Mouse (Mus musculus): Measurements from ENCODE around the gene 2200002D01Rik.
A peak's percentile ranks its signal among the peaks of the same experiment; 100 is the strongest.
"Not testable (repeated sequence)": the region's sequence is repeated elsewhere in the genome, so short reads cannot be mapped to it uniquely, and the experiment has no call there.

Gene 2200002D01Rik

DNA sequence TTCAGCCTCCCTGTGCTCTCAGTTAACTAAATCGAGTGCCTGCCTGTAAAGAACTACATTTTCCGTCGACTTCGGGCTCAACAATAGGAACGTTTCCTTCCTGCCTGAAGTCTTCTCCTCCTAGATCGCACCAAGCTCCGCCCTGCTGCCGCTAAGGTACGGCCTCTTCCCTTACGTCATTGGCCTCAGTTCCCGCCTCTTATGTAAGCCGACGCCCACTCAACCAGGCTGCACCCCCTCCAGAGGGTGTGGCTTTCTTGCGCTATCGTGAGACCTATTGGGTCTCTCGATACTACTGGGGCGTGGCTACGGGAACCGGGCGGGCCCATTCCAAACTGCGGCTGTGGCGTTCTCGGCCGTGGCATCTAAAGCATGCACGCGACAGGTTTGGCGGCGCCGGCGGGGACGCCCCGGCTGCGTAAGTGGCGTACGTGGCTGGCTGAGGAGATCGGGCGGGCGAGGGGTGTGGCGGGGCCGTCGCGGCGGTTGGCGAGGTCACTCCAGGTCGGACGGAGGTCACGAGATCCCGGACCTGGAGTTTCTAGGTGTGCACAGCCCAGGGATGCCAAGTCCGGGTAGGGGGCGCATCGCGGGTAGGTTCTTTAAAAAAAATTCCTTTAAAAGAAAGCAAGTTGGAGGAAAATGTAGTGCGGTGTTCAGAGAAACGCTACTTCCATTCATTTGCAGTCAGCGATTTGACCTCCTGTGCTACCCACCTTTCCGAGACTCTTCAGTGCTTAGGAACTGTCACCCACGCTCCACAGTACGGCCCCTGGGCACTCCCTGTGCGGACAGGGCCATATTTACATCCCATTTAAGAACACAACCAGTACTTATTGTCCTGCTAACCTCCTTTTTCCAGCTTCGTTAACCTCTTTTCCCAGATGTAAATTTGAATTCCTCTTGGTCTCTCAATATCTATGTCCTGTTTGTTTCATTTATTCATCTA is 10.0 kb downstream of the 2200002D01Rik start, which contains the start of gene Yif1b:
Gene Yif1b (plus strand): TSS at position 311 of the 949 bp plus-strand sequence.
- peak; percentile 98 for DNase-seq (ENCODE audit: low read depth, low spot score)

DNA sequence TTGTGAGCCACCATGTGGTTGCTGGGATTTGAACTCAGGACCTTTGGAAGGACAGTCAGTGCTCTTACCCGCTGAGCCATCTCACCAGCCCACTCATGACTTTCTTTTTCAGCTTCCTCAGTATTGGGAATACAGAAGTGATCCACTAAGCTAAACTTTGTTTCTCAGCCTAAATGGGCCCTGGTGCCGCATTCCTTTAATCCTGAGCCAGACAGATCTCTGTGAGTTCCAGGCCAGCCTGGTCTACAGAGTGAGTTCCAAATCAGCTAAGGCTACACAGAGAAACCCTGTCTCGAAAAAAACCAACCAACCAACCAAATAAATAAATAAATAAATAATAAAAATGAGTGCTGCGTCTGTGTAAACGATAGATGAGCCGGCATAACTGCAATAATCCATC is 10.7 kb downstream of the 2200002D01Rik start:
- not testable (repeated sequence) for DNase-seq (ENCODE audit: low read depth, low spot score)

DNA sequence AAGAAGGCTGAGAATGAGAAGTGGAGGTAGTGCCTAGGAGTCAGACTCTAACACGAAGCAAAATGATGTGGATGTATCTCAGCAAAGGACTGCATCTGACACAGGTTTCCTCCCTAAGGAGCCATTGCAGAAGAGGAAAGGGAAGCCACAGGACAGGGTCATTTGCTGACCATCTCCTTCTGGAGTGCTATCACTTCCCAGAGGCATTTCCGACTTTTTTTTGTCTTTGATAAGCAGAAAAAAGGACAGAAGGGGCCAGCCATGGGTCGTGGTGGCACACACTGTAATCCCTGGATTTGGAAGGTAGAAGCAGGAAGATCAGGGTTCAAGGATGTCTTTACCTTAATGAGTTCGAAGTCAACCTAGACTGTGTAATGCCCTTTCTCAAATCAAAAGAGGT is 11.7 kb downstream of the 2200002D01Rik start:
- DNase-seq (ENCODE audit: low read depth, low spot score), result no peak

DNA sequence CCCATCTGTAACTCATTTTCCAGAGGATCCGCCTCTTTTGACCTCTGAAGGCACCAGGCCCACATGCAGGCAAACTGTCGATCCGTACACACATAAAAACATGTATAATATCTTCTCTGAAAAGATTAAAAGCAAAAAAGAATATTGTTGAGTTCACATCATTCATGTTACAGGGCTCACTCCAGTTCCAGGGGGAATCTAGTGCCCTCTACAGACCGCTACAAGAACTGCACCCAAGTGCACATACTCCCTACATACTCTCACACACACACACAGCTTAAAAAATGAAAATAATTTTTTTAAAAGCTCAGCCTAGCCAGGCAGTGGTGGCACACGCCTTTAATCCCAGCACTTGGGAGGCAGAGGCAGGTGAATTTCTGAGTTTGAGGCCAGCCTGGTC is 13.6 kb downstream of the 2200002D01Rik start:
- no peak for DNase-seq (ENCODE audit: low read depth, low spot score)

DNA sequence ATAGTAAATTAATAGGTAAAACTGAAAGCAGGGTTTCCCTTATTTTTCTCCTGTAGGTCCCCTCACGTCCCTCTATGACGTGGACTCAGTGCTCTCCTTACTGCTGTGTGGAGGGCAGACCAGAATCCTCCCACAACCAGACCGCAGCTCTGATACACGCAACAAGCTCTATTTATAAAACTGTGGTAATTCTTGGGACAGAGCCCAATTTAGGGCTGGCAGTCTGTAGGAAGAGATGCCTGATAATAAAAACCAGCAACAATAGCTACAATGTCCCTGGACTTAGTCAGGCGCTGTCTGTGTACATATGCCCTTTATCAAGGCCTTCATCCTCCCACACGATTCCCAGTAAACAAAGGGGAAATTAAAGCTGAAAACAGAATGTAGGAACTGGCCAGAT is 14.5 kb downstream of the 2200002D01Rik start:
- DNase-seq (ENCODE audit: low read depth, low spot score), result no peak

DNA sequence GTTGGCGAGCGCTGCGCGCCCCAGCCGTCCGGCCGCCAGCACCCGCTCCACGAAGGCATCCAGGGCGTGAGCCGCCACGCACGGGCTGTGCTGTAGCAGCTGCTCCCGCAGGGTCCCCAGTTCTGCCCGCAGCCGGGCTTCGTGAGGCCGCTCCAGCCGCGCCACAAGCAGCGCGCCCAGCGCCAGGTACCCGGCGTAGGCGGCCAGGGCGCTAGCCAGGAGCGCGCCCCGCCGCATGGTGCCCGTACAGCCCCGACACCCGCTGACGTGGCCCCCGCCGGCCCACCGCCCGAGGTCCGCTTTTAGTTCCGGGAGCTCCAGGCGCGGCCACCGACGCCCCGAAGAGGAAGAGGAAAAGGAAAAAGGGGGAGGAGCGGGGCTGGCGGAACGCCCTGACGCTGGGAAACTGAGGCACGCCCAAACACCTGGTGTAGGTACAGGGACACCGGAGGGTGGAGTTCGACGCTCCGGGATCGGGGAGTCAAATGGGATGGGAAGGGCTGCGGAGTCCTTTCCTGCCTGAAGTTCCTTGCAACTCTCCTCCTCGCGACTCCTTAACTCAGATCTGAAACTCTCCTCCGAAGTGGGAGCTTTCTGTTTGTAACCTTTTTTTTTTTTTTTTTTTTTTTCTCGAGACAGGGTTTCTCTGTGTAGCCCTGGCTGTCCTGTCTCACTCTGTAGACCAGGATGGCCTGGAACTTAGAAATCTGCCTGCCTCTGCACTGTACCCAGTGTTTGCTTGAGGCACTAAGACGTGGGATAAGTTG is 15.8 kb downstream of the 2200002D01Rik start, which contains the start of gene Kcnk6:
Gene Kcnk6 (minus strand): TSS at position 269 of the 767 bp plus-strand sequence.
- DNase-seq (ENCODE audit: low read depth, low spot score), result no peak

DNA sequence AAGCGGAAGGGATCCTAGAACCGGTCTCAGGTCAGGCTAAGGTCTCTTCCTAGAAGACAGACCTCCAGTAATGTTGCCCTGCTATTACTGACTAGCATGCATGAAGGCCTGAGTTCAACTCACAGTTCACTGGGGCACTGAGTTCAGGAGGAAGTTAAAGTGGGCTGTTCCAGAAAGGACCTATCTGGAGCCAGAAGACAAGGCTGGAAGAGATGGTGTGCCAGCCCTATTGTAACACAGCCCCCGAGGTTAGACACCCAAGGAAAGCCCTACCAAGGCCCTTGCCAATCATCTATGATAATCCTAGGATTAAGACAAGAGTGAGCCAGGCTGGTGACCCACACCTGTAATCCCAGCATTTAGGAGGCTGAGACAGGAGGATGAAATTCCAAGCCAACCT is 16.7 kb downstream of the 2200002D01Rik start:
- DNase-seq (ENCODE audit: low read depth, low spot score), result no peak

DNA sequence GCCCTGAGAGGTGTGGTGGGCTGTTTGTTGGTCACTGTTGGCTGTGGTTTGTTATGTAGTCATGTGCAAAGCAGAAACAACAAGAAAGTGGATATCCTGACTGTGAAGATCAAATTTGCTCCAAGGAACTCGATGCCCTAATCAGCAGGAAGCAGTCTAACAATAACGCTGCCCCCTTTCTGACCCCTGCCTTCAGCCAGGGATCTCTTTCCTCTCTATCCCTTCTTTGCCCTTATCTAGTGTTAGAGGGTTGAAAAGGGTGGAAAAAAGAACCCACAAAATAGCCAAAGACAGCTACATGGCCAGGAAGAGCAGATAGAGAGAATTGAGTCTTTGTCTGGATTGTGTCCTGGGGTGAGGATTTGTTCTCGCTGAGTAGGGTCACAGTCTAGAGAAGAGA is 17.7 kb downstream of the 2200002D01Rik start:
- DNase-seq (ENCODE audit: low read depth, low spot score), result no peak

DNA sequence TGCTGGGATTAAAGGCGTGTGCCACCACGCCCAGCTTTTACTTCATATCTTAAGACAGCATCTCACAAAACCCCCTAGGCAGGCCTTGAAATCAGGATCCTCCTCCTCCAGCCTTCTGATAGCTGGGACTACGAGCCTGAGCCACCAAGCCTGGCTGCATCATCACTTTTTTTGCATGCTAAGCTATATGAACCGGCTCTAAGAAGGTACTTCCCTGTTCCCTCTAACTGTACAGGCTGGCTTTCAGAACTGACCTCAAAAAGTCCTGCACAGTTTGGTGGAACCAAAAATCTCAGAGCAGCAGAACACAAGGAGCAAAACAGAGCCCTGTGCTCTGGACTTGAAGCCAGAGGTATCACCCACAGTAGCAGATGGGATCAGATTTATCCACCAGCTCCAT is 20.1 kb downstream of the 2200002D01Rik start:
- DNase-seq (ENCODE audit: low read depth, low spot score), result no peak

DNA sequence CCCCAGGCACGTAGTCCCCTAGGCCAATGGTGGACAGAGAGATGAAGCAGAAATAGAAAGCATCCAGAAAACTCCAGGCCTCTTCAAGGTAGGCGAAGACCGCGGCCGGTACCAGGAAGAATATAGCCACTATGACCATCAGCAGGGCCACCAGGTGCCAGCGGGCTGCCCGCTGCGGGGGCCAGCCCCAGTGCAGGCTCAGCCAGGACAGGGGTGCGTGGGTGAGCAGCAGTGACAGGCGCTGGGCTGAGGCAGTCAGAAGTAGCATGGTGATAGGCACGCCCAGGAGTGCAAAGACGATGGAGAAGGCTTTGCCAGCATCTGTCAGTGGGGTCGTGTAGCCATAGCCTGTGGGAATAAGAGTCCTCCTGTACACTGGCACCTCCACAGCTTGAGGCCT is 22.7 kb downstream of the 2200002D01Rik start:
- no peak for DNase-seq (ENCODE audit: low read depth, low spot score)

DNA sequence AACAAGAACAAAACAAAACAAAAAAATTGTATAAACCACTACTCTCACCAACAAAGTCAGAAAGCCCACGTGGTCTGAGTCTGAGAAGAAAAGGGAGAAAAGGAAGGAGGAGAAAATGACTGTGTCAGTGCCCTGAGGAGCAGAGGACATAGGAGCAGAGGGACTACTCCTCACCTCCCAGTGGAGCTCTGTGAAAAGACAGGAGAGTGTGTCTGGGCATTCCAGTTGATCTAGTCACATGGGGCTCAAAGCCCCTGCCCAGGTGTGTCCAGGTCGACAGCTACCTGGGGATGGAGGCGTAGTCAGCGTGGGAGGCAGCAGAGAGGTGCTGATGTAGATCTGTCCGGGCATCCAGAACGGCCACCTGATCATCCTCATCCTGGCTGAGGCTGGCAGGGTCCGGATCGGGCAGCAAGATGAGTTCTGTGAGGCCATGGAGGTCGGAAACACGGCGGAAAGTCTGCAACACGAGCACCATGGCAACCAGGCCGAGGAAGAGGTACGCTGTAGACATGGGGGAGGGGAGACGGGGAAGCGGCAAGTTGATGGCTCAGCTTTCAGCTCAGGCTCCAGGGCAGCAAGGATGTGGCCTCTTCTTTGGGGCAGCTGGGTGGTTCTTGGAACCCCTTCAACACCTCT is 23.4 kb downstream of the 2200002D01Rik start:
- DNase-seq (ENCODE audit: low read depth, low spot score), result no peak

DNA sequence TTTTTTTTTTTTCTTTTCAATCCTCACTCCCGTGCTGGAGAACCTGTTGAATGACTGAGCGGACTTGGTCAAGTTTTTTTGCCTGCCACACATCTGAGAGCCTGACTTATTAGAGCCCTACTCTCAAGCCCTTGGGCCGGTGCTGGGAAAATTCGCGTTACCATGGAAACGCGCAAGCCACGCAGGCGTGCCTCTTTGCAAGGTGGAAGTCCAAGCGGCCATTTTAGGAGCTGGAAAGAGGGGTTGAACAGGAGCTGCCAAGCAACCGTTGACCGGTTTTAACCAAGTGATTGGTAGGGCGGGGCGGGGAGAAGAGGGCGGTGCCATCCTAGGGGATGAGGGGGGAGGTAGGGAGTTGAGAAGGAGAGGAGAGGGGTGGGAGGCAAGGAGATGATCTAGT is 33.4 kb downstream of the 2200002D01Rik start:
- DNase-seq (ENCODE audit: low read depth, low spot score), result no peak

DNA sequence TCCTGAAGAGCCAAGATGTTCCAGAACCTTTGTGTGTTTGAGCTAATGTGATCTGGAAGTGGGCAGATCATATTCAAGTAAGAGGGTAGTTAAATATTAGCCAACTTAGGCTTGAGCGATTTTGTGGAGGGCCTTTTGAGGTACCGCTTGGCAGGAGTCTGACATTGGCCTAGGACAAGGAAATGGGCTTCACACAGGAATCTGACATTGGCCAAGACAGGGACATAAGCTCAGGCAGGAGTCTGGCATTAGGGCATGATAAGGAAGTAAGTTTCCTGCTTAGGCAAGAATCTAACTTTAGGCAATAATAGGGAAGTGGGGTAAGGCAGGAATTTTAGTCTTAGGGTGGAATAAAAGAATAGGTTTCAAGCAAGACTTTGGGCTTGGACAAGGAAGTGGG is 34.0 kb downstream of the 2200002D01Rik start:
- DNase-seq (ENCODE audit: low read depth, low spot score), result no peak

DNA sequence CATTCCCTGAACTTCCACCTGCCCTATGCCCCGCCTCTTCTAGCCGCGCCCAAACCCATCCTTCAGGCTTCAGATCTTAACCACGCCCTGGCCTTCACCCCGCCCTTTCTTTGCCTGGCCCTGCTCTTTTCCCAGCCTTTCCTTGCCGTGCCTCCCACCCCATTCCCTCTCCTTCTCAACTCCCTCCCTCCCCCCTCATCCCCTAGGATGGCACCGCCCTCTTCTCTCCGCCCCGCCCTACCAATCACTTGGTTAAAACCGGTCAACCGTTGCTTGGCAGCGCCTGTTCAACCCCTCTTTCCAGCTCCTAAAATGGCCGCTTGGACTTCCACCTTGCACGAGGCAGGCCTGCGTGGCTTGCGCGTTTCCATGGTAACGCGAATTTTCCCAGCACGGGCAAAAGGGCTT is 34.6 kb downstream of the 2200002D01Rik start, which contains the start of gene Catsperg1:
Gene Catsperg1 (minus strand): TSS at position 361 of the 408 bp plus-strand sequence.
- DNase-seq (ENCODE audit: low read depth, low spot score), result no peak

DNA sequence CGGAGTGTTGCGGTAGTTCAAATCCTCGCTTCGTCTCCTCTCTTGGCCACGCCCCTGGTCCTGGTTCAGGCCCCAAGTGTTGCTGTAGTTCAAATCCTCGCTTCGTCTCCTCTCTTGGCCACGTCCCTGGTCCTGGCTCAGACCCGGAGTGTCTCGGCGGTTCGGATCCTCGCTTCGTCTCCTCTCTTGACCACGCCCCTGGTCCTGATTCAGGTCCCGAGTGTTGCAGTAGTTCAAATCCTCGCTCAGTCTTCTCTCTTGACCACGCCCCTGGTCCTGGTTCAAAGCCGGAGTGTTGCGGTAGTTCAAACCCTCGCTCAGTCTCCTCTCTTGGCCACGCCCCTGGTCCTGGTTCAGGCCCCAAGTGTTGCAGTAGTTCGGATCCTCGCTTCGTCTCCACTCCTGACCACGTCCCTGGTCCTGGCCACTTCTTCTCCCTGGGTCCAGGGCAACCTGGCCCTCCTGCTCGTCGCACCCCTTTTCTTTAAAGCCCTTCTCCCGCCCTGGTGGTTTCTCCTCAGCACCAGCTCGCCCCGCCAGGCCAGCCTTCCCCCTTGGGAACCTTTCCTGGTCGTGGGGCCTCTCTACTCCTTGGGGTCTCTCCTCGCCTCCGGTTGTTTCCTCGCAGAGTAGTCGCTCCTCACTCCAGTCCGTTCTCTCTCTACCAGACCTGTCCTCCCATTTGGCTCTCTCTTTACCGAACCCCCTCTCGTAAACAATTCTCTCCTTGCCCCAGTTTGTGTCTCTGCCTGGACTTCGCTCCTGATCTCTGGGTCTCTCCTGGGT is 35.3 kb downstream of the 2200002D01Rik start:
- not testable (repeated sequence) for DNase-seq (ENCODE audit: low read depth, low spot score)

DNA sequence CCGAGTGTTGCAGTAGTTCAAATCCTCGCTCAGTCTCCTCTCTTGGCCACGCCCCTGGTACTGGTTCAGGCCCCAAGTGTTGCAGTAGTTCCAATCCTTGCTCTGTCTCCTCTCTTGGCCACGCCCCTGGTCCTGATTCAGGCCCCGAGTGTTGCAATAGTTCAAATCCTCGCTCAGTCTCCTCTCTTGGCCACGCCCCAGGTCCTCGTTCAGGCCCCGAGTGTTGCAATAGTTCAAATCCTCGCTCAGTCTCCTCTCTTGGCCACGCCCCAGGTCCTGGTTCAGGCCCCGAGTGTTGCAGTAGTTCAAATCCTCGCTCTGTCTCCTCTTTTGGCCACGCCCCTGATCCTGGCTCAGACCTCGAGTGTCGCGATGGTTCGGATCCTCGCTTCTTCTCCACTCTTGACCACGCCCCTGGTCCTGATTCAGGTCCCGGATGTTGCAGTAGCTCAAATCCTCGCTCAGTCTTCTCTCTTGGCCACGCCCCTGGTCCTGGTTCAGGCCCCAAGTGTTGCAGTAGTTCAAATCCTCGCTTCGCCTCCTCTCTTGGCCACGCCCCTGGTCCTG is 36.0 kb downstream of the 2200002D01Rik start:
- no peak for DNase-seq (ENCODE audit: low read depth, low spot score)

DNA sequence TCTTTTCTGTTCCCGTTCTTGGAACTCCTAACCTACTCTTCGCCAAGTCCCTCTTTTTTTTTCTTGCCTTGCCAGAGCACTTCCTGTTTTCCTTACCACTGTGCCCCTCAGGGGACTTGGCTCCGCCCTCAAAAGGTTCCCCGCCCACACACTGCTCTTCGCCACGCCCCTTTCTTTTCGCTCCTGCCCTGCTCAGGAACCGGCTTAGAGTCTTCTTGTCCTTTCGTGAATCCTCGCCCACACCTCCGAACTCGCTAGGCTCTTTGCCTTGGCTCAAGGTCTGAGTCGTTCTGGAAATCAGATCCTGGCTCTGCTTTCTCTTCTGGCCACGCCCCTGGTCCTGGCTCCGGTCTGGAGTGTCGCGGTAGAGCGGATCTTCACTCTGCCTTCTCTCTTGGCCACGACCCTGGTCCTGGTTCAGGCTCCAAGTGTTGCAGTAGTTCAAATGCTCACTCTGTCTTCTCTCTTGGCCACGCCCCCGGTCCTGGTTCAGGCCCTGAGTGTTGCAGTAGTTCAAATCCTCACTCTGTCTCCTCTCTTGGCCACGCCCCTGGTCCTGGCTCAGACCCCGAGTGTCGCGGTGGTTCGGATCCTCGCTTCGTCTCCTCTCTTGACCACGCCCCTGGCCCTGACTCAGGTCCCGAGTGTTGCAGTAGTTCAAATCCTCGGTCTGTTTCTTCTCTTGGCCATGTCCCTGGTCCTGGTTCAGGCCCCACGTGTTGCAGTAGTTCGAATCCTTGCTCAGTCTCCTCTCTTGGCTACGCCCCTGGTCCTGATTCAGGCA is 36.7 kb downstream of the 2200002D01Rik start:
- DNase-seq (ENCODE audit: low read depth, low spot score), result peak; percentile 63

DNA sequence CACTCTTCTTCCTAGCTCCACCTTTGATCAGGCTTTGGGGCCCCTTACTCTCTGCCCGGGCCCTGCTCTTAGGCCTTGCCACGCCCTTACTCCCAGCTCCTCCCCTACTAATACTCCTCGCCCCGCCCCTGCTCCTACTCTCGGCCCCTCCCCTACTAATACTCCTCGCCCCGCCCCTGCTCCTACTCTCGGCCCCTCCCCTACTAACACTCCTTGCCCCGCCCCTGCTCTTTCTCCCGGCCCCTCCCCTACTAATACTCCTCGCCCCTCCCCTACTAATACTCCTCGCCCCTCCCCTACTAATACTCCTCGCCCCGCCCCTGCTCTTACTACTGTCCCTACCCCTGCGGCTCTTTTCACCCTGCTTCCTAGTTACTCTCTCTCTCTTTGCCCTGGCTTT is 37.3 kb downstream of the 2200002D01Rik start:
- DNase-seq (ENCODE audit: low read depth, low spot score), result peak; percentile 17

DNA sequence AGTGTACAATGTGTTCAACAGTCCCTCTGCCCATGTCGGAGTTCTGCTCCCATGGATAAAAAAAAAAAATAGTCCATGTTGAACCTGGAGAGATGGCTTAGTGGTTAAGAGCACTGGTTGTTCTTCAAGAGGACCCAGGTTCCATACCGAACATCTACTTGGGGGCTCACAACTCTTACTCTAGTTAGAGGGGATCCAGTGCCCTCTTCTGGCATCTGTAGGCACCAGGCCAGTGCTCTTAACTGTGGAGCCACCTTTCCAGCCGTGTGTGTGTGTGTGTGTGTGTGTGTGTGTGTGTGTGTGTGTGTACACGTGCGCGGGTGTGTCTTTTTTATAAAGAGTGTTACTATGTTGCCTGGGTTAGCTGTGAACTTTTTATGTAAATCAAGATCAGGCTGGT is 45.7 kb downstream of the 2200002D01Rik start:
- no peak for DNase-seq (ENCODE audit: low read depth, low spot score)

All from retina, postnatal 7 days (tissue).